Mouse (Mus musculus) heart, embryonic 15.5 days (tissue): ENCODE data around the gene Usp40. TPM values are rescaled to one million over a fixed set of nuclear protein-coding genes. Genes with fewer than 3 reads are reported as not detected.

Experiments
- ATAC-seq: fragments of 200-750 bp; cut with Nextera tagmentation; replicated peaks from 2 replicates; pipeline ENCODE4 v1.8.0; 2017; ENCODE audit warnings: low read depth, moderate TSS enrichment; ENCODE audit not compliant: insufficient number of reproducible peaks, insufficient read depth, low FRiP score
- H3K27ac ChIP-seq: fragments of 300-500 bp; sonication (generic); 2 replicates; pipeline ENCODE4 v1.5.1; 2015; ENCODE audit warnings: mild to moderate bottlenecking, inconsistent platforms
- H3K27me3 ChIP-seq: fragments of 300-500 bp; sonication (generic); 2 replicates; pipeline ENCODE4 v1.6.1; 2015; ENCODE audit warnings: inconsistent platforms
- H3K36me3 ChIP-seq: fragments of 300-500 bp; sonication (generic); 2 replicates; pipeline ENCODE4 v1.6.1; 2015; ENCODE audit warnings: mild to moderate bottlenecking, inconsistent platforms
- H3K4me1 ChIP-seq: fragments of 300-500 bp; sonication (generic); replicated peaks from 2 replicates; pipeline ENCODE4 v1.6.1; 2015; ENCODE audit warnings: inconsistent platforms
- H3K4me2 ChIP-seq: fragments of 300-500 bp; sonication (generic); 2 replicates; pipeline ENCODE4 v1.6.1; 2015; ENCODE audit warnings: inconsistent platforms, mild to moderate bottlenecking, moderate library complexity
- H3K4me3 ChIP-seq: fragments of 300-500 bp; sonication (generic); 2 replicates; pipeline ENCODE4 v1.5.1; 2015; ENCODE audit warnings: mild to moderate bottlenecking, inconsistent platforms
- H3K9ac ChIP-seq: fragments of 300-500 bp; sonication (generic); 2 replicates; pipeline ENCODE4 v1.6.1; 2015; ENCODE audit warnings: mild to moderate bottlenecking, inconsistent platforms
- H3K9me3 ChIP-seq: fragments of 300-500 bp; sonication (generic); replicated peaks from 2 replicates; pipeline ENCODE4 v1.6.1; 2016; ENCODE audit warnings: inconsistent platforms
- WGBS: fragments of 180-500 bp; shearing (Covaris S2); methylation state at CpG from one replicate; pipeline ENCODE4 v1.1.7; 2015; ENCODE audit warnings: mixed read lengths; 5-methylcytosine and 5-hydroxymethylcytosine counted together
- polyA plus RNA-seq: library from polyadenylated mRNA; unstranded; fragments of >200 nt; fragmentation: Nextera tagmentation; extraction: Ambion mirVana; gene quantifications from 2 replicates; pipeline ENCODE4 v1.2.1, GENCODE M21; 2015

Usp40 gene
- polyA plus RNA-seq, 1 experiment from 2014 or later: 27.7 TPM

DNA sequence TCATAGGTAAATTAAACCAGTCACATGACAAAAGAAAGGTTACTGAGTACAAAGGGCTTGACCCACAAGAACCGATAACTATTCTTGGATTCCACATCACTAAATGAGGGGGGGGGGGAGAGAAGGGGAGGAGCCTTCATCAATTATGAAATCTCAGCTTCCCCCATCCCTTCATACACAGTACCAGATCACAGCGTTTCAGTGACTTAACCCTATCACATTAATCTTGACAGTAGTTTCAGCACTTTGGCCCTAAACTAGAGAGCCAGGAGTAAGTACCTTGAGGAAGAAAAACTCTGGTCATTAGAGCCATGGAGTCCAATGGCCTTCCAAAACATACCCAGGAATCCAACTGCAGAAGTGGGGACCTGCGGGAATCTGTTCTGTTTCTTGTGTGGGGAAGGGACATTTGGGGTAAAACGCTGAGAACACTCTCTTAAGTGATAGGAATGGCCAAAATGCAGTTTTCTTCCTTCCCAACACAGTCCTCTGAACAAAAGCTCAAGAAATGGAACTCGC, 600 bp downstream of the Usp40 start:
- Histone ChIP-seq H3K4me3 (peak overlapping the region; percentile 87), H3K9me3 (no peaks in the 10 kb centered on the region), H3K9ac (peak overlapping the region; percentile 89), H3K27me3 (no peaks in the 10 kb centered on the region), H3K4me1 (peaks cover 2% of the 10 kb centered on the region; the same call in 1 of the 2 replicates), H3K27ac (peak overlapping the region; percentile 94), H3K36me3 (peaks cover 19% of the 10 kb centered on the region; the same call in 1 of the 2 replicates), H3K4me2 (peak overlapping the region; percentile 69)
- WGBS: 7% methylated on average over 5 of the region's 5 CpGs
- ATAC-seq: peak; percentile 22; the same call in 1 of the 2 replicates

DNA sequence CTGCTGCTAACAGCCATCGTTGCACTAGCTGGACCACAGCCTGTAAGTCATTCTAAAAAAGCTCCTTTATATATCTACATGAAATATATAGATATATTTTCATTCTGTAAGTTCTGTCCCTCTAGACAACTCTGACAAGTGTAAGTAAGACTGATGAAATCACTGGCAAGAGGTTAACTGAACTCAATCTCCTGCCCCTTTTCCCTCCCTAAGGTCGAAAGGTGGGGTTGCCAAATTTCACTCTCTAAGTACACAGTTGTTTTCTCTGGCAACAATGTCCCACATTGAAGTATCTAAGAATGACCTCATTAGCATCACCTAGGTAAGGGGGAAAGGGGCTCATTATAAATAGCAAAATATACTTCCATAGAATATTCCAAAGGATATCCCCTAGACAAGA, 15.6 kb downstream of the Usp40 start:
- H3K27ac ChIP-seq: no peak overlapping the region
- 95% methylated on average over 2 of the region's 2 CpGs for WGBS
- no peak overlapping the region for H3K4me3 ChIP-seq
- no peak overlapping the region for H3K9ac ChIP-seq
- no peaks in the 10 kb centered on the region for H3K4me1 ChIP-seq
- H3K9me3 ChIP-seq: no peaks in the 10 kb centered on the region
- ATAC-seq: no peak
- peaks cover 76% of the 10 kb centered on the region for H3K36me3 ChIP-seq
- H3K4me2 ChIP-seq: no peak overlapping the region
- no peaks in the 10 kb centered on the region for H3K27me3 ChIP-seq

DNA sequence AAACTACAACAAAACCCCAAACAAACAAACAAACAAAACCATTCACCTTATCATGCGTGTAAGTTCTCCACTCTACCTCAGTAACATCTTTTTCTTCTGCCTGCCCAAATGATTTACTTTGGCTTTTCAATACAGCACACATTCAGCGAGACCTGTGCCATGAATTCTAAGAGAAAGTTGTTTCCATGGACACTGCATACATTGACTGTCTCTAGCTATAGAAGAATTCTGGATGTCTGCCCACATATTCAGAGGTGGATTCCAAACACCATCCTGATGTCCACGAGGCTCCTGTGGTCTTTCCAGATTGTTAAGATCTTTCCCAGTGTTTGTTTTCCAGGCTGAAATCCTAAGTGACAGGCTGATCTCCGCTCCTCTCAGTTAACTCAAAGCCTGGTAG, 26.1 kb downstream of the Usp40 start:
- no peaks in the 10 kb centered on the region for H3K4me1 ChIP-seq
- ATAC-seq: no peak
- H3K4me2 ChIP-seq: no peak overlapping the region
- no peak overlapping the region for H3K27ac ChIP-seq
- H3K9ac ChIP-seq: no peak overlapping the region
- peaks cover 77% of the 10 kb centered on the region for H3K36me3 ChIP-seq
- H3K4me3 ChIP-seq: no peak overlapping the region
- 82% methylated on average over 4 of the region's 4 CpGs for WGBS
- H3K9me3 ChIP-seq: no peaks in the 10 kb centered on the region
- H3K27me3 ChIP-seq: no peaks in the 10 kb centered on the region

DNA sequence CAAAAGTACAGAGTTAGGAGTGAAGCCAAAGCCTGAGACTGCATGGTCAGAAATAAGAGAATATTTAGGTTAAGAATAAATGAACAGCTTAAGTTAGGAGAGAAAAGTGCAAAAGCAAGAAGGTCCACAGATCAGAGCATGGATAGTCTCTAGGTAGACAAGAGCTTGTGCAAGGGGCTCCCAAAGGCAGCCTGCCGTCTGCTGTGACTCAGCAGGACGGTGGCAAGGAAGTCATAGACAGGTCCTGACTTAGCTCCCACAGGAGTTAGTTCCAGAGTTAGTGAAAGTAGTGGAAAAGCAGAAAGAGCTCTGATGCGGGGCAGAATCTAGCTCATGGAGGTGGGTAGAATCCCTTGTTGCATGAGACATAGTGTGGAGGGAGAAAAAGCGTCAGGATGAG, 38.0 kb downstream of the Usp40 start:
- Histone ChIP-seq H3K4me1 (no peaks in the 10 kb centered on the region), H3K9me3 (no peaks in the 10 kb centered on the region), H3K27me3 (no peaks in the 10 kb centered on the region), H3K27ac (no peak overlapping the region), H3K36me3 (peaks cover 56% of the 10 kb centered on the region), H3K9ac (no peak overlapping the region), H3K4me3 (no peak overlapping the region), H3K4me2 (no peak overlapping the region)
- no peak for ATAC-seq
- 81% methylated on average over 4 of the region's 4 CpGs for WGBS

DNA sequence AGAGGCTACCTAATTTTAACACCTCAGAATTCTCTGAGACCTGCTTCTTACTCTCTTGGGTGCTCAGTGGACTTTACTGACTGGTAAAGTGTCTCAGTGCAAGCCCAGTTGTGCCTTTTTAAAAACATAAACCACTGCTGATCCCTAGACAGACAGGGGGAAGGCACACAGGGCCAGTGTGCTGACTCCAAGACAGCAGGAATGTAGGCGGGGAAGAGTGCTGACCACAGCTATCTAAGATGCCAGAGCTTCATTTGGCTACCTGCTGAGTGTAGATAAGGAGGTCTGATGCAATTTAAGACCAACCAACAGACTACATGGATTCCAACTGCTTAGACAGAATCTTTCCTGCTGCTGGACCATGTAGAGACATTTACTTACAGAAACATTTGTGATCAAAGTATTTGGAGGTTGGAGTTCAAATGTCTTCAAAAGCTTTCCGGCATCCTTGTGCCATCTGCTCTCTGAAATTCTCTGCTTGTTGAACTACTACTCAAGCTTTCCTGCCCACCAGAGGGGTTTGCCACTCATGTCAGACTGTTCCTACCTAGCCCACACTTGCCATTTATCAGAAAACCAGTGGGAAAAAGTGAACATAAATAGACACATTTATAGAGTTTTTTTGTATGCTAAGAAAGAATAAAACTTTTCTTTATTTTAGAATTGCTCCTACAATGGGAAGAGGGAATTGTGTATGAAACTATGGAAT, 46.7 kb downstream of the Usp40 start:
- Histone ChIP-seq H3K4me1 (0 out of 2 replicates have a peak, but pooled peaks cover 2% of the 10 kb centered on the region), H3K27ac (no peak overlapping the region), H3K4me3 (no peak overlapping the region), H3K27me3 (no peaks in the 10 kb centered on the region), H3K9me3 (no peaks in the 10 kb centered on the region), H3K9ac (no peak overlapping the region), H3K4me2 (no peak overlapping the region), H3K36me3 (peaks cover 40% of the 10 kb centered on the region)
- ATAC-seq: no peak
- 58% methylated on average over 2 of the region's 2 CpGs for WGBS

DNA sequence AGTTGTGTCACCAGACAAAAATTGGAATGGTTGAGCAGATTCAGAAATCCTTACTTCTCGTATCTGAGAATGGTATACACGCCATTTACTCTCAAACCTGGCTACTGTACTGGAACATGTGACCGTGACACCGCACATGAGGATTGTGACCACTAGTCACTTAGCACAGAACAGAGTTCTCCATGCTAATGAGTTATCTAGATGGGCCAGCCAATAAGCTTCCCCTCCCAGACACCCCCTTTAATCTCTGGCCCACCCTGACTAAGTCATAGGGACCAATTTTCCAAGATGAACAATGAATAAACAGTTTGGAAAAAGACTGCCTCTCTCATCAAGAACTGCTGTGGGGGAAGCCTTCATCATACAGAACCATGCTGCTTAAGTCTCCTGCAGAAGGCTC, 47.6 kb downstream of the Usp40 start:
- Histone ChIP-seq H3K9me3 (no peaks in the 10 kb centered on the region), H3K4me3 (no peak overlapping the region), H3K4me1 (0 out of 2 replicates have a peak, but pooled peaks cover 2% of the 10 kb centered on the region), H3K9ac (no peak overlapping the region), H3K27me3 (no peaks in the 10 kb centered on the region), H3K36me3 (peaks cover 48% of the 10 kb centered on the region), H3K4me2 (no peak overlapping the region), H3K27ac (no peak overlapping the region)
- ATAC-seq: no peak
- WGBS: 86% methylated on average over 4 of the region's 4 CpGs

DNA sequence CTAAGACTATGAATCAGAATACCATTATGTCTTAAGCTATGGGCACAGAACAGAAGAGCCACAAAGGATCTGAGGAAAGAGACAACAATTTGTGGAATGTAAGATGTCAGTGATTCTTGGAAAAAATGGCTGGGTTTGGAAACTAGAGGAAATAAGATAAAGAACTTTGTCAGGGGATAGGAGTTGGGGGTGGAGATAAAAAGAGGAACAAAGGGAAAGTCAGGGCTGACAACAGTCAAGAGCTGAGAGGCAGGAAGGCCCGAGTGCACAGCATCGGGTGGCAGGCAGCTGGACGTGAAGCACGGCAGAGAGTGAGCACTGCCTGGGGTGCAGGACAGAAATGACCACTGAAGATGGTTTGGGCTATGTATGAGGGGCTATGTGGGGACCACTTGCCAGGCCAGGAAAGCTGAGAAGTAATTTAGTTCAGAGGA, 48.3 kb downstream of the Usp40 start:
- Histone ChIP-seq H3K36me3 (peaks cover 48% of the 10 kb centered on the region), H3K27ac (0 out of 2 replicates have a peak overlapping the region, but pooled peaks have one; percentile 21), H3K4me1 (0 out of 2 replicates have a peak, but pooled peaks cover 2% of the 10 kb centered on the region), H3K9me3 (no peaks in the 10 kb centered on the region), H3K27me3 (no peaks in the 10 kb centered on the region), H3K4me2 (no peak overlapping the region), H3K9ac (no peak overlapping the region), H3K4me3 (no peak overlapping the region)
- no peak for ATAC-seq
- 15% methylated on average over 4 of the region's 4 CpGs for WGBS

DNA sequence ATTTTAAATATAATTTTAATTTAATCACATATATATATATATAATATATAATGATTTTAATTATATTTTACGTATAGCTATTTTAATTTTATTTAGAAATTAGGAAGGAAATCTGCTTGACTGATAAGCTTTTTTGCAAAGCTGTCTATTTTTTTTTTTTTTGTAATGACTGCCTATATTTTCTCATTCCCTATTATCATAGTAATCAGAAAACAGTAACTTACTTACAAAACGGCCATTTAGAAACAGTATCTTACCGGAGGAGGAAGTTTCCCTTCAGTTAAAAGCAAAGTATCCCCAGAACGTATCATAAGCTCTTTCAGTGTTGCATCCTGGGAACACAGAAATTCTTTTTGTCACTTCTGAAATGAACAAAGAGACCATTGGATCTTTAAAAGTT, 48.8 kb downstream of the Usp40 start:
- Histone ChIP-seq H3K9ac (no peak overlapping the region), H3K4me1 (0 out of 2 replicates have a peak, but pooled peaks cover 2% of the 10 kb centered on the region), H3K27ac (no peak overlapping the region), H3K9me3 (no peaks in the 10 kb centered on the region), H3K27me3 (no peaks in the 10 kb centered on the region), H3K4me2 (no peak overlapping the region), H3K4me3 (no peak overlapping the region), H3K36me3 (peaks cover 49% of the 10 kb centered on the region)
- 65% methylated on average over 4 of the region's 4 CpGs for WGBS
- ATAC-seq: no peak

DNA sequence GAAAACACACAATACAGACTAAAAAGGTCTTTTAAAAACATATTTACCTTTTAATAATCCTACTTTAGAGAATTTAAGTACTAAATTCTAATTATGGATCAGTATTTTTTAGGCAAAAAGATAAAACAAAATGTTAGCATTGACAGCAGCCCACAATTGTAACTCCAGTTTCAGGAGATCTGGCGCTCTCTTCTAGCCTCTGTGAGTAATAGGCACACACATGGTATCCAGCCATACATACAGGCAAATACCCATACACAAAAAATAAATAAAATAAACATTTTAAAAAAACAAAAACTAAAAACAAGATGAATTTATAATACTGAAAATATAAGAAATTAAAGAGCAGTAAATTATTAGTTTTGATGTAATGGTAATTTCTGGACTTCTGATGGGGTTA, 49.4 kb downstream of the Usp40 start:
- Histone ChIP-seq H3K4me3 (no peak overlapping the region), H3K27ac (no peak overlapping the region), H3K27me3 (no peaks in the 10 kb centered on the region), H3K4me2 (no peak overlapping the region), H3K4me1 (0 out of 2 replicates have a peak, but pooled peaks cover 2% of the 10 kb centered on the region), H3K9ac (no peak overlapping the region), H3K36me3 (peaks cover 47% of the 10 kb centered on the region), H3K9me3 (no peaks in the 10 kb centered on the region)
- no peak for ATAC-seq
- WGBS: 92% methylated on average over 1 of the region's 1 CpGs

DNA sequence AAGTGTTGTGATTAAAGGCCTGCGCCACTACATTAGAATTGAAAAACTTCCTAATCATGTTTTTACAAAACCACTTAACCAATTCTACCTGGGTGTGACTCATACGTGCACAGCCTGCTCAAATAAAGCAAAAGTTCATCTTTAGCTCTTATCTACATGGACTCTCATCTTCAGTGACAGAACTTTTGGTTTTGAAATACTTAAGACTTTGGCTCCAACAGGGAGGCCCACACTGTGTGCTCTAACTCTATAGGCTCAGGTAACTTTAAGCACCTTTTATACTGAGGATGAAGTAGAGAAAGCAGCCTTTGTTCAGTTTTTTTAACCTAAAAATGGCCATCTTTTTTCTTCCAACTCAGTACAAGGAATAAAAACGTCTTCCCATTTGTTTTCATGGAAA, 55.3 kb downstream of the Usp40 start:
- 77% methylated on average over 3 of the region's 3 CpGs for WGBS
- Histone ChIP-seq H3K4me3 (no peak overlapping the region), H3K36me3 (peaks cover 83% of the 10 kb centered on the region)

DNA sequence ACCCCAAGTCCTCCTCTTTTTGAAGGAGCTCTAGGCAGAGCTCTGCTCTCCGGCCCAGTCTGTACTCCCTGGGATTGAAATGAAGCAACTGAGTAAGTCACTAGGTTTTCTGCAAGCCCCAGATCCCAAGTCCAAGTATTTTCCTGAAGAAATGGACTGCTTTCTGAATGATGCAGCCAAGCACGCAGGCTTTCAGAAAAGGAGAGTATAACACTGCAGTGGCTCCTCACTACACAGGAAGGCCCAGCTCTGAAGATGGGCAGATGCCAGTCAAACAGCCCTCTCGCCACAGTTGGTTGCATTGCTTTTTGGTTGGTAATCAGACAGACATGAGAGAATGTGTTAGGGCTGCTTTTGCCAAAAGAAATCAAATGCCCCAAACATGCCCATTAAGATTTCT, 56.7 kb downstream of the Usp40 start:
- ATAC-seq: no peak
- 90% methylated on average over 3 of the region's 3 CpGs for WGBS
- Histone ChIP-seq H3K4me2 (no peak overlapping the region), H3K36me3 (peaks cover 74% of the 10 kb centered on the region), H3K9me3 (no peaks in the 10 kb centered on the region), H3K9ac (no peak overlapping the region), H3K27ac (no peak overlapping the region), H3K4me3 (no peak overlapping the region), H3K27me3 (no peaks in the 10 kb centered on the region), H3K4me1 (peaks cover 9% of the 10 kb centered on the region)

More for the DNA sequence above, 55.3 kb downstream of the Usp40 start:
- Histone ChIP-seq H3K27me3 (no peaks in the 10 kb centered on the region), H3K4me2 (no peak overlapping the region), H3K9me3 (no peaks in the 10 kb centered on the region), H3K4me1 (peaks cover 2% of the 10 kb centered on the region; the same call in 1 of the 2 replicates), H3K27ac (no peak overlapping the region), H3K9ac (no peak overlapping the region)
- no peak for ATAC-seq

DNA sequence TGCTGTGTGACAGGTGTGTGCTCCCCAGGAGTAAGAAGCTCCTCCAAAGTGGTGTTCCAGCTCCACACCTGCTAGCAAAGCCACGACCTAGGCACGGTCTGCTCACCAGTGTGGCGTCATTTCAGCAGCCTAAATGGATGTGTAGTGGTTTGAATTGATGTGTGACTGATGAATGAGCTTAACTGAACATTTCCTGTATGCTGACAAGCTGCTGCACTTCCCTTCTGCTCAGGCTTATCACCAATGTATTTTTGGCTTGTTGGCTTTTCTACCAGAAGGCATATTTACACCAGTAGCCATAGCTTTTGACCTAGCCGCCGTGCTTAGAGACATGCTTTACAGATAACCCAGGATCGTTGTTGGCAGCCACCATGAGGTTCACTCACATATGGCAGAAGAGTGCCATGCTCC, 60.7 kb downstream of the Usp40 start:
- no peaks in the 10 kb centered on the region for H3K27me3 ChIP-seq
- H3K27ac ChIP-seq: peak overlapping the region; percentile 40
- peaks cover 74% of the 10 kb centered on the region for H3K36me3 ChIP-seq
- no peak overlapping the region for H3K4me2 ChIP-seq
- no peak overlapping the region for H3K9ac ChIP-seq
- no peak overlapping the region for H3K4me3 ChIP-seq
- peaks cover 11% of the 10 kb centered on the region for H3K4me1 ChIP-seq
- WGBS: 33% methylated on average over 6 of the region's 6 CpGs
- ATAC-seq: peak; percentile 34; the same call in 1 of the 2 replicates
- no peaks in the 10 kb centered on the region for H3K9me3 ChIP-seq
